Mouse (Mus musculus) kidney, adult 8-10 months (tissue): ENCODE data around the gene Sox15.

ENCODE experiments used
- DNase-seq, 2 experiments: peaks; one replicate each; pipeline ENCODE4 v3.0.0; 2022

The Sox15 gene

DNA sequence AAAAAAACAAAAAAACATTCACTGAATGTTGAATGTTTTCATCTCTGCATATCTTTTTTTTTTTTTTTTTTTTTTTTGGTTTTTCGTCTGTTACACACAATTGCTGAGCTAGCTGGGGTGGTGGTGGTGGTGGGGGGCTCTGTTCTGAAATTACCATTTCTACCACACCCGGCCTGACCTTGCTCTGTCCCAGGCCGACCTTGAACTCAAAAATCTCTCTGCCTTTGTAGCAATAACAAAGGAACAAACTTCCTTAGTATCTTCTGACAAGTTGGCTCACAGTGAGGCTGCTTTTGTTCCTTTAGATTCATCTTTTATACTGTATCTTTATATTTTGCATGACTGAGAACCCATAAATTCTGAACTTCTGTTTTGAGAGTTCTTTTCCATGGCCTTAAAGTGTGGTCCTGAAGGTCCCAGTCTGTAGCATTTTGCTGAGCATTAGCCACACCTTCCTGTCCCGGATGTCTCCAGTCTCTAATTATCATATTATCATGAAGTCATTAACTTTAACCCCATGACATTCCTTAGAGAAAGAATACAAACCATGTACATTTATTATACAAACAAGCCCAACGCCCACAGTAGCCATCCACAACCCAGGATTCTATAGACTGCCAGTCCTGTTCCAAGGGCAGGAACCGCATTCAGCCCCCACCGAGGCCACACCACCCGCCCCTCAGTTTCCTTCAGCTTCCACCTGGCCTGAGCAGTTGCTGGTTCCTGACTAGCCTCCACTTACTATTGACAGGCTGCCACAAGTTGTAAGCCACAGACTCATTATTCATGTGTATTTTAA is 48.9 kb downstream of the Sox15 start:
- DNase-seq, result no peak

- DNase-seq, result no peak
These were observed 49.5 kb downstream of the Sox15 start for GRCm38 (mm10) chr11:69704613-69705010.
